Mouse (Mus musculus): ENCODE measurements at regions not wholly inside any gene's neighbourhood (a gene's known extent, or its start where the extent isn't known, plus 50 kb on each side); places are given as distances from the start of the nearest gene placed in this dataset.

DNA sequence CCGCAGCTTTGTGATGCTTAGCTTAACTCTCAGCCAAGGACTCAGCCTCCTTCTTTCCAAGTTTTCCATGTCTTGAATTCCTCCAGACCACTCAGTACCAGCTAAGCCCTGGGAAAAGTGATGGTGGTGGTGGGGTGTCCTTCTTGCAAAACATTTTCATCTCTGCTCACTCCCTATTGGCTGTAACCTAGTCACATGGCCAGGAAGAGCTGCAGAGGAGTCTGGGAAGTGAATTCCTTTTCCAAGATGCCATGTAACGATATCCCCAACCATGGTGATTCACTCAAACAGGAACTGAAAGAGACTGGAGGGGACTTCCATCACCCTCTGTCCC, 69.8 kb upstream of the Npas2 start:
- Histone ChIP-seq H3K9ac (replicated peaks; ENCODE audit: low read length) (no peak overlapping the region), H3K4me1 (ENCODE audit: control insufficient read depth, insufficient read depth, low read length) (no peaks in the 10 kb centered on the region), H3K27me3 (ENCODE audit: control insufficient read depth, insufficient read depth, low read length) (no peaks in the 10 kb centered on the region), H3K36me3 (replicated peaks; ENCODE audit: control insufficient read depth, insufficient read depth, low read depth, low read length) (no peaks in the 10 kb centered on the region), H3K4me2 (ENCODE audit: low read depth, low read length) (no peak overlapping the region), H3K27ac (replicated peaks; ENCODE audit: low read depth, low read length) (no peak overlapping the region), H3K9me3 (replicated peaks; ENCODE audit: control insufficient read depth, low read length) (no peaks in the 10 kb centered on the region), H3K4me3 (ENCODE audit: low read depth, low read length) (no peak overlapping the region)
- ATAC-seq (replicated peaks; ENCODE audit: insufficient number of reproducible peaks, low FRiP score, low TSS enrichment, low read depth), result no peak
- 92% methylated on average over 2 of the region's 2 CpGs for WGBS
- no peak for DNase-seq (ENCODE audit: low spot score)

DNA sequence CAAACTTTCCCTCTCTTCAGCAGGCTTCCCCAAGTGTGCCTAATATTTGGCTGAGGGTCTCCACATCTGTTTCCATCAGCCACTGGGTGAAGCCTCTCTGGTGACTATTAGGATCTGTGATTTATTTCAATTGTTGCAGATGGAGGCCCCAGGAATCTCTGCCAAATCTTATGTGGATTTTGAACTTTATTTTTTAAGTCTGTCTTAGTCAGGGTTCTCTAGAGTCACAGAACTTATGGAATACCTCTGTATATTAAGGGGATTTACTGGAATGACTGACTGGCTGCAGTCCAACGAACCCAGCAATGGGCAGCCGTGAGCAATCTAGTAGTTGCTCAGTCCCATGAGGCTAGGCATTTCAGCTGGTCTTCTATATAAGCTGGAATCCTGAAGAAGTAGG, 59.0 kb upstream of the Npas2 start:
- no peak overlapping the region for H3K4me2 ChIP-seq (ENCODE audit: low read depth, low read length)
- ATAC-seq (replicated peaks; ENCODE audit: insufficient number of reproducible peaks, low FRiP score, low TSS enrichment, low read depth), result no peak
- H3K9ac ChIP-seq (replicated peaks; ENCODE audit: low read length), result no peak overlapping the region
- no peaks in the 10 kb centered on the region for H3K9me3 ChIP-seq (replicated peaks; ENCODE audit: control insufficient read depth, low read length)
- no peak overlapping the region for H3K27ac ChIP-seq (replicated peaks; ENCODE audit: low read depth, low read length)
- H3K4me3 ChIP-seq (ENCODE audit: low read depth, low read length), result no peak overlapping the region
- WGBS, result 81% methylated on average over 2 of the region's 2 CpGs
- H3K36me3 ChIP-seq (replicated peaks; ENCODE audit: control insufficient read depth, insufficient read depth, low read depth, low read length), result no peaks in the 10 kb centered on the region
- H3K4me1 ChIP-seq (ENCODE audit: control insufficient read depth, insufficient read depth, low read length), result no peaks in the 10 kb centered on the region
- no peaks in the 10 kb centered on the region for H3K27me3 ChIP-seq (ENCODE audit: control insufficient read depth, insufficient read depth, low read length)
- DNase-seq (ENCODE audit: low spot score), result no peak

DNA sequence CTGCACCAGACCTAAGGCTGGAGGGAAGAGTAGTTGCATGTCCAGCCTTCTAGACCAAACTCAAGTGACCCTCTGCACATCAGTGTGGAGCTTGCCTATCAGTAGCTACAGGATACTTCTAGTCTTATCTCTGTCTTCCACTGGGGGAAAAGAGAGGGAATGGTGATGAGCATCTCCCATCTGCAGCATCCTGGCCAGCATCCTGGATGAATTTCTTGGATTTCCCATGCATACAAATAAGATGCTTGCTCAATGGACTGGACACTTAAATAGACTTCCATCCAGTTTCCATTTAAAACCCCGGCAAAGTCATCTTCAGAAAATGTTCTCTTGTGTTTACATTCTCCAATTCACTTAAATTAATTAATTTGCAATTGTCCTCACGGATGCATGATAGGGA, 50.5 kb upstream of the Npas2 start:
- Histone ChIP-seq H3K4me2 (ENCODE audit: low read depth, low read length) (no peak overlapping the region), H3K4me3 (ENCODE audit: low read depth, low read length) (no peak overlapping the region), H3K4me1 (ENCODE audit: control insufficient read depth, insufficient read depth, low read length) (no peaks in the 10 kb centered on the region), H3K36me3 (replicated peaks; ENCODE audit: control insufficient read depth, insufficient read depth, low read depth, low read length) (no peaks in the 10 kb centered on the region), H3K27ac (replicated peaks; ENCODE audit: low read depth, low read length) (no peak overlapping the region), H3K27me3 (ENCODE audit: control insufficient read depth, insufficient read depth, low read length) (no peaks in the 10 kb centered on the region), H3K9ac (replicated peaks; ENCODE audit: low read length) (no peak overlapping the region), H3K9me3 (replicated peaks; ENCODE audit: control insufficient read depth, low read length) (no peaks in the 10 kb centered on the region)
- WGBS, result 83% methylated on average over 2 of the region's 2 CpGs
- DNase-seq (ENCODE audit: low spot score) (no peak), ATAC-seq (replicated peaks; ENCODE audit: insufficient number of reproducible peaks, low FRiP score, low TSS enrichment, low read depth) (no peak)

DNA sequence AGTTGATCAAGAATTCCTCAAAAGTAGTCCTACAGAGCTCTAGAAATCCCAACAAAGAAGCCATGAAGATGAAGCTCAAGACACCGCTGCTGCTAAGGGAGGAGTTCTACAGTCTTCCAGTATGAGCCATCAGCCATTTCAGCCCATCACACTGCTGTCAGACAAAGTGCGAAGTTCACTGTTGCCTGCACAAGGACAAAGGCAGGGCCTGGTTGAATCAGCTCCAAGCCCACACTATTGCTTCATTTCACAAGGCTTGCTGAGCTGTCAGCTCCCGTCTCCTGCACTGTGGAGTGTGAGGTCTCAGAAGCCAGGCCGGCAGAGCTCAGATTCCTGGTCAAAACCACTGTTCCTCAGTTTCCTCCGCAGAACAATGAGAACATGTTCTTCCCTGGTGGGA, 49.9 kb upstream of the Npas2 start:
- H3K9me3 ChIP-seq (replicated peaks; ENCODE audit: control insufficient read depth, low read length), result no peaks in the 10 kb centered on the region
- no peak overlapping the region for H3K4me3 ChIP-seq (ENCODE audit: low read depth, low read length)
- no peak for ATAC-seq (replicated peaks; ENCODE audit: insufficient number of reproducible peaks, low FRiP score, low TSS enrichment, low read depth)
- no peak overlapping the region for H3K27ac ChIP-seq (replicated peaks; ENCODE audit: low read depth, low read length)
- H3K4me1 ChIP-seq (ENCODE audit: control insufficient read depth, insufficient read depth, low read length), result no peaks in the 10 kb centered on the region
- H3K27me3 ChIP-seq (ENCODE audit: control insufficient read depth, insufficient read depth, low read length), result no peaks in the 10 kb centered on the region
- WGBS, result 86% methylated on average over 5 of the region's 5 CpGs
- DNase-seq (ENCODE audit: low spot score), result no peak
- H3K9ac ChIP-seq (replicated peaks; ENCODE audit: low read length), result no peak overlapping the region
- H3K4me2 ChIP-seq (ENCODE audit: low read depth, low read length), result no peak overlapping the region
- no peaks in the 10 kb centered on the region for H3K36me3 ChIP-seq (replicated peaks; ENCODE audit: control insufficient read depth, insufficient read depth, low read depth, low read length)
